Mouse (Mus musculus): ENCODE data around the gene Qrich1. TPM values are rescaled to one million over a fixed set of nuclear protein-coding genes. Genes with fewer than 3 reads are reported as not detected.

Qrich1 gene
- polyA plus RNA-seq, 1 experiment from 2014 or later: 97.1 TPM

MicroRNAs encoded within 50 kb of the gene (microRNA counts, 519-probe panel; counts per million panel counts)
- microRNA mmu-miR-191 (3,085 counts per million, percentile 71 among the panel's probes with 10 or more counts), microRNA mmu-miR-425 (2,829 counts per million, percentile 64 among the panel's probes with 10 or more counts)

Small RNAs within 50 kb of the gene (microRNA-seq; reads per million reads assigned to microRNA genes)
- gene Gm24083 (not detected), gene Mir191 (not detected), gene Mir425 (1,815 reads per million, percentile 82 among the genes with 10 or more reads in this experiment)

Other genes with a start within 250 kb of the Qrich1 start
- gene Nicn1, start 226.4 kb upstream of the Qrich1 start, polyA plus RNA-seq (2015; fragmentation: Nextera tagmentation; extraction: Ambion mirVana): 33.1 and 36.1 TPM in 2 replicates
- 18.8 and 21.6 TPM in 2 replicates for gene Amt, start 220.0 kb upstream of the Qrich1 start, polyA plus RNA-seq (2015; fragmentation: Nextera tagmentation; extraction: Ambion mirVana)
- 493 and 511 TPM in 2 replicates for gene Rhoa, start 210.7 kb upstream of the Qrich1 start, polyA plus RNA-seq (2015; fragmentation: Nextera tagmentation; extraction: Ambion mirVana)
- 46.8 and 46.9 TPM in 2 replicates for gene Tcta, start 210.6 kb upstream of the Qrich1 start, polyA plus RNA-seq (2015; fragmentation: Nextera tagmentation; extraction: Ambion mirVana)
- 1,034 and 1,067 TPM in 2 replicates for gene Gpx1, start 177.9 kb upstream of the Qrich1 start, polyA plus RNA-seq (2015; fragmentation: Nextera tagmentation; extraction: Ambion mirVana)
- 92.7 and 113 TPM in 2 replicates for gene Usp4, start 169.0 kb upstream of the Qrich1 start, polyA plus RNA-seq (2015; fragmentation: Nextera tagmentation; extraction: Ambion mirVana)
- 0.50 and 0.70 TPM in 2 replicates for gene 1700102P08Rik, start 124.0 kb upstream of the Qrich1 start, polyA plus RNA-seq (2015; fragmentation: Nextera tagmentation; extraction: Ambion mirVana)
- gene Ccdc36, start 88.3 kb upstream of the Qrich1 start, polyA plus RNA-seq (2015; fragmentation: Nextera tagmentation; extraction: Ambion mirVana): 1.3 and 1.9 TPM in 2 replicates
- gene BC048562, start 80.3 kb upstream of the Qrich1 start, polyA plus RNA-seq (2015; fragmentation: Nextera tagmentation; extraction: Ambion mirVana): not detected in 2 replicates
- gene Ccdc71, start 56.3 kb upstream of the Qrich1 start, polyA plus RNA-seq (2015; fragmentation: Nextera tagmentation; extraction: Ambion mirVana): 51.6 and 55.7 TPM in 2 replicates
- 63.4 and 67.5 TPM in 2 replicates for gene Klhdc8b, start 55.2 kb upstream of the Qrich1 start, polyA plus RNA-seq (2015; fragmentation: Nextera tagmentation; extraction: Ambion mirVana)
- 61.4 and 68.7 TPM in 2 replicates for gene Lamb2, start 37.1 kb upstream of the Qrich1 start, polyA plus RNA-seq (2015; fragmentation: Nextera tagmentation; extraction: Ambion mirVana)
- gene Usp19, start 26.2 kb upstream of the Qrich1 start, polyA plus RNA-seq (2015; fragmentation: Nextera tagmentation; extraction: Ambion mirVana): 41.1 and 49.5 TPM in 2 replicates
- 106 and 127 TPM in 2 replicates for gene Qars, start 9.1 kb upstream of the Qrich1 start, polyA plus RNA-seq (2015; fragmentation: Nextera tagmentation; extraction: Ambion mirVana)
- gene Impdh2, start 43.5 kb downstream of the Qrich1 start, polyA plus RNA-seq (2015; fragmentation: Nextera tagmentation; extraction: Ambion mirVana): 134 and 147 TPM in 2 replicates
- gene Ndufaf3, start 50.6 kb downstream of the Qrich1 start, polyA plus RNA-seq (2015; fragmentation: Nextera tagmentation; extraction: Ambion mirVana): 27.9 and 38.5 TPM in 2 replicates
- 112 and 137 TPM in 2 replicates for gene Dalrd3, start 53.1 kb downstream of the Qrich1 start, polyA plus RNA-seq (2015; fragmentation: Nextera tagmentation; extraction: Ambion mirVana)
- gene Wdr6, start 61.9 kb downstream of the Qrich1 start, polyA plus RNA-seq (2015; fragmentation: Nextera tagmentation; extraction: Ambion mirVana): 82.0 and 86.6 TPM in 2 replicates
- 5.6 and 7.9 TPM in 2 replicates for gene P4htm, start 80.9 kb downstream of the Qrich1 start, polyA plus RNA-seq (2015; fragmentation: Nextera tagmentation; extraction: Ambion mirVana)
- gene Arih2, start 132.6 kb downstream of the Qrich1 start, polyA plus RNA-seq (2015; fragmentation: Nextera tagmentation; extraction: Ambion mirVana): 45.5 and 50.8 TPM in 2 replicates
- 47.7 and 47.8 TPM in 2 replicates for gene Slc25a20, start 145.3 kb downstream of the Qrich1 start, polyA plus RNA-seq (2015; fragmentation: Nextera tagmentation; extraction: Ambion mirVana)
- gene Prkar2a, start 172.5 kb downstream of the Qrich1 start, polyA plus RNA-seq (2015; fragmentation: Nextera tagmentation; extraction: Ambion mirVana): 19.7 and 23.4 TPM in 2 replicates